Mouse (Mus musculus) midbrain, embryonic 11.5 days (tissue): ENCODE data around the gene Slc4a5. TPM values are rescaled to one million over a fixed set of nuclear protein-coding genes. Genes with fewer than 3 reads are reported as not detected.

Source experiments
- ATAC-seq: fragments of 200-750 bp; cut with Nextera tagmentation; 2 replicates; pipeline ENCODE4 v1.8.0; 2017; ENCODE audit warnings: moderate TSS enrichment, moderate library complexity; ENCODE audit not compliant: low FRiP score
- DNase-seq: peaks from one replicate; pipeline ENCODE4 v3.0.0; 2015; ENCODE audit warnings: low spot score; ENCODE audit errors: missing footprints
- H3K27ac ChIP-seq: fragments of 300-500 bp; sonication (generic); 2 replicates; pipeline ENCODE4 v1.5.1; 2014; ENCODE audit warnings: low read depth, low read length
- H3K27me3 ChIP-seq: fragments of 300-500 bp; sonication (generic); 2 replicates; pipeline ENCODE4 v1.6.1; 2014; ENCODE audit warnings: mild to moderate bottlenecking, low read length, moderate library complexity, mixed read lengths; ENCODE audit not compliant: control insufficient read depth, insufficient read depth
- H3K36me3 ChIP-seq: fragments of 300-500 bp; sonication (generic); 2 replicates; pipeline ENCODE4 v1.6.1; 2014; ENCODE audit warnings: mild to moderate bottlenecking, low read length, moderate library complexity, mixed read lengths; ENCODE audit not compliant: control insufficient read depth, insufficient read depth
- H3K4me1 ChIP-seq: fragments of 300-500 bp; sonication (generic); 2 replicates; pipeline ENCODE4 v1.6.1; 2014; ENCODE audit warnings: low read length; ENCODE audit not compliant: control insufficient read depth, insufficient read depth
- H3K4me2 ChIP-seq: fragments of 300-500 bp; sonication (generic); 2 replicates; pipeline ENCODE4 v1.6.1; 2014; ENCODE audit warnings: mild to moderate bottlenecking, moderate library complexity
- H3K4me3 ChIP-seq: fragments of 300-500 bp; sonication (generic); 2 replicates; pipeline ENCODE4 v1.5.1; 2014; ENCODE audit warnings: low read depth, low read length
- H3K9ac ChIP-seq: fragments of 300-500 bp; sonication (generic); 2 replicates; pipeline ENCODE4 v1.6.1; 2014; ENCODE audit warnings: low read length
- H3K9me3 ChIP-seq: fragments of 300-500 bp; sonication (generic); 2 replicates; pipeline ENCODE4 v1.6.1; 2016; ENCODE audit warnings: low read length; ENCODE audit not compliant: control insufficient read depth
- WGBS: fragments of 180-500 bp; shearing (Covaris S2); extraction: QIAGEN DNeasy Blood & Tissue Kit; methylation state at CpG from one replicate; pipeline ENCODE4 v1.1.7; 2014; 5-methylcytosine and 5-hydroxymethylcytosine counted together
- polyA plus RNA-seq: library from polyadenylated mRNA; unstranded; fragments of >200 nt; fragmentation: Nextera tagmentation; extraction: Ambion mirVana; gene quantifications from 2 replicates; pipeline ENCODE4 v1.2.1, GENCODE M21; 2014

Slc4a5 gene
- 0.52 and 0.68 TPM in 2 replicates for polyA plus RNA-seq

GRCm38 (mm10) chr6:83219814-83220213 is at the start of gene Slc4a5:
Slc4a5 (plus strand) TSS chr6:83219828.
- DNase-seq = peak; percentile 54
- no peaks in the 10 kb centered on the region for H3K36me3 ChIP-seq
- H3K4me3 ChIP-seq = no peak within 1 kb of the TSS
- H3K9ac ChIP-seq = no peak within 1 kb of the TSS
- no peaks in the 10 kb centered on the region for H3K9me3 ChIP-seq
- no peak within 1 kb of the TSS for H3K27ac ChIP-seq
- no peak for ATAC-seq
- 74% methylated on average over 3 of the region's 3 CpGs for WGBS
- no peaks in the 10 kb centered on the region for H3K4me1 ChIP-seq
- H3K4me2 ChIP-seq = no peak within 1 kb of the TSS
- no peaks in the 10 kb centered on the region for H3K27me3 ChIP-seq

GRCm38 (mm10) chr6:83169872-83170271 is 49.8 kb upstream of the Slc4a5 start:
- H3K27me3 ChIP-seq = no peaks in the 10 kb centered on the region
- WGBS = 83% methylated on average over 5 of the region's 5 CpGs
- no peak overlapping the region for H3K4me3 ChIP-seq
- H3K4me1 ChIP-seq = peaks cover 10% of the 10 kb centered on the region
- no peak overlapping the region for H3K9ac ChIP-seq
- no peak overlapping the region for H3K27ac ChIP-seq
- H3K9me3 ChIP-seq = no peaks in the 10 kb centered on the region
- H3K4me2 ChIP-seq = no peak overlapping the region
- no peaks in the 10 kb centered on the region for H3K36me3 ChIP-seq
- DNase-seq (no peak), ATAC-seq (no peak)

- Histone ChIP-seq H3K4me1 (peaks cover 6% of the 10 kb centered on the region), H3K27me3 (no peaks in the 10 kb centered on the region), H3K9me3 (no peaks in the 10 kb centered on the region), H3K36me3 (no peaks in the 10 kb centered on the region), H3K4me2 (no peak overlapping the region), H3K27ac (no peak overlapping the region), H3K9ac (no peak overlapping the region), H3K4me3 (no peak overlapping the region)
- no peak for ATAC-seq
- DNase-seq = no peak
- 82% methylated on average over 5 of the region's 5 CpGs for WGBS
Measured at GRCm38 (mm10) chr6:83171063-83171462, 48.6 kb upstream of the Slc4a5 start.

DNA sequence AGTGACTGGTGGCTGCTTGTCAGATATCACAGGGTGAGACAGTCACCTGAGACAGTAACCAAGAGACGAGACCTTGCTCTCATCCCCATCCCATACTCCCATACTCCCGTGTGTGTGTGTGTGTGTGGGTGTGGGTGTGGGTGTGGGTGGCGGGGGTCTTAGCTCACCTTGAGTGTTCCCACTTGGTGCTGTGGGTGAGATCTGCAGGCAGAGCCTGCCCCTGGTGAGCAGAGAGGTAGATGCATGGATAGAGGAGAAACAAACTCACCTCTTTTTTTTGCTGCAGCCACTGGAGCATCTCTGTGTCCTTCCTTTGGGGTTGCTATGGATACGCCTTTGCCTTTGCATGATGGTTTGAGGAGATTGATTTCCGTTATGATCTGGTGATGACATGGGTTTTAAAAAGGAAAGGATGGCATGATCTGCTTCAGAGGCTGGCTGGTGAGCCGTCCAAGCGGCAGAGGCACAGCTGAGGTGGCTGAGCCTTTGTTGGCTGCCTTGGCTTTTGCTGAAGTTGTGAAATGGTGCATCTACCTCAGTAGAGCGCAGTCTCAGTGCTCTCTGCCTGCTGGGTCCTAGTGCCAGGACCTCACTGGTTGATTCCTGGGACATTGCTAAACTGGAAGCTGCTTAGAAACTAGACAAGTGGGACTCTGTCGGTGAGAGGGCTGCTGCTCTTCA is 47.2 kb upstream of the Slc4a5 start:
- Histone ChIP-seq H3K4me3 (no peak overlapping the region), H3K9ac (no peak overlapping the region), H3K27me3 (no peaks in the 10 kb centered on the region), H3K9me3 (no peaks in the 10 kb centered on the region), H3K4me2 (no peak overlapping the region), H3K27ac (no peak overlapping the region), H3K4me1 (no peaks in the 10 kb centered on the region), H3K36me3 (no peaks in the 10 kb centered on the region)
- DNase-seq (no peak), ATAC-seq (peak; percentile 14; the same call in 1 of the 2 replicates)
- WGBS = 60% methylated on average over 9 of the region's 9 CpGs

- ATAC-seq = no peak
- Histone ChIP-seq H3K9me3 (no peaks in the 10 kb centered on the region), H3K27me3 (no peaks in the 10 kb centered on the region), H3K9ac (no peak overlapping the region), H3K4me3 (no peak overlapping the region), H3K36me3 (no peaks in the 10 kb centered on the region), H3K4me2 (no peak overlapping the region), H3K4me1 (peaks cover 10% of the 10 kb centered on the region), H3K27ac (no peak overlapping the region)
- DNase-seq = no peak
- WGBS = 89% methylated on average over 8 of the region's 8 CpGs
Measured at GRCm38 (mm10) chr6:83175996-83176395, 43.6 kb upstream of the Slc4a5 start.

DNA sequence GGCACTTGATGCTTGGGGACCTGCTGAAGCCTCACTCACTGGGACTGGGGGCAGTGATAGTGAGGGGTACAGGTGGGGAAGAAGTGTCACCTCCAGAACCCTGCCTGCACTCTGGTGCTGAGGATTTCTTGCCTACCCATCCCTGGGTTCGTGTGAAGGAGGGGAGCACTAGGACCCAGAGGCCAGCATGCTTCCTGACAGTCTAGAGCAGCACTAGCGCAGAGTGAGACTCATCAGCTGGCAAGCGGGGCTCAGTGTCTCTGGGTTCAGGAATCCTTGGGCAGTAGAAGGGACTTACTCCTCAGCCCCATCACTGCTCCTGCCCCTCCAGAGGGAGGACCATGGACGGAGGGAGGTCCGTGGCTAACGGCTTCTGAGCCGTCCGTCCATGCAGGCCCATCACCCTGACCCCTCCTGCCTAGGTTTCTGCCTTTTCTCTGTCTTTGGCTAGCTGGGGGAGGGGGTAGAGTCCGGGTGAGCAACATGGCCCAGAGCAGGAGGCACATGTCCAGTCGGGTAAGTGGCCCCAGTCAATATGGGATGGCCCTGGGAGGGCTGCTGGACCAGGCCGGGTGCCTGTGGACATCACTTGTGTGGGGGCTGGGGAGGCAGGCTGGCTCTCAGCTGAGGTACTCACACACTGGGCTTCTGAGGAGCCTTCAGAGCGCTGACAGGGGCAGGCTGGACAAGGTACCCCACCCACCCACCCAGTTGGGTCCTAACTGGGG is 40.1 kb upstream of the Slc4a5 start:
- Histone ChIP-seq H3K27me3 (no peaks in the 10 kb centered on the region), H3K27ac (no peak overlapping the region), H3K4me3 (peak overlapping the region; percentile 27), H3K9ac (peak overlapping the region; percentile 47), H3K4me2 (peak overlapping the region; percentile 42), H3K9me3 (no peaks in the 10 kb centered on the region), H3K4me1 (peaks cover 10% of the 10 kb centered on the region), H3K36me3 (no peaks in the 10 kb centered on the region)
- 8% methylated on average over 12 of the region's 12 CpGs for WGBS
- DNase-seq (peak; percentile 91), ATAC-seq (peak; percentile 80)

DNA sequence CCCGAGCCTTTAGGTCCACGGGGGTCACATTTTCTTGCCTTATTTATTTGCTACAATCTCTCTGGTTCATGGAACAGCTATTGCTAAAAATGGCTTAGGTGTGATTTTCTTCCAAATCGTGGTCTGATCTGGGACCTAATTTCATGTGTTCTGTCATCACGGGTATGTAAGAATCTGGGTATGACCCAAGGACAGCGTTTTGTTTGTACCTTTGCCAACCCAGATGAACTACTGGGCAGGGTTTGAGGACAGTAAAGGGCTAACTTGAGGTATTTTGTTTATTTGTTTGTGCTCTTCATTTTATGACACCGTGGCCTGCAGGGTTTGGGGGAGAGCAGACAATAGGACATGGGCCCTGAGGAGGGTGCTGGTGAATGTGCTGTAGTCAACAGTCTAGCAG is 39.0 kb upstream of the Slc4a5 start:
- Histone ChIP-seq H3K4me1 (peaks cover 13% of the 10 kb centered on the region), H3K9me3 (no peaks in the 10 kb centered on the region), H3K4me3 (no peak overlapping the region), H3K9ac (no peak overlapping the region), H3K27ac (no peak overlapping the region), H3K4me2 (peak overlapping the region; percentile 42; the same call in 1 of the 2 replicates), H3K36me3 (no peaks in the 10 kb centered on the region), H3K27me3 (no peaks in the 10 kb centered on the region)
- DNase-seq (no peak), ATAC-seq (no peak)
- WGBS = 86% methylated on average over 6 of the region's 6 CpGs

DNA sequence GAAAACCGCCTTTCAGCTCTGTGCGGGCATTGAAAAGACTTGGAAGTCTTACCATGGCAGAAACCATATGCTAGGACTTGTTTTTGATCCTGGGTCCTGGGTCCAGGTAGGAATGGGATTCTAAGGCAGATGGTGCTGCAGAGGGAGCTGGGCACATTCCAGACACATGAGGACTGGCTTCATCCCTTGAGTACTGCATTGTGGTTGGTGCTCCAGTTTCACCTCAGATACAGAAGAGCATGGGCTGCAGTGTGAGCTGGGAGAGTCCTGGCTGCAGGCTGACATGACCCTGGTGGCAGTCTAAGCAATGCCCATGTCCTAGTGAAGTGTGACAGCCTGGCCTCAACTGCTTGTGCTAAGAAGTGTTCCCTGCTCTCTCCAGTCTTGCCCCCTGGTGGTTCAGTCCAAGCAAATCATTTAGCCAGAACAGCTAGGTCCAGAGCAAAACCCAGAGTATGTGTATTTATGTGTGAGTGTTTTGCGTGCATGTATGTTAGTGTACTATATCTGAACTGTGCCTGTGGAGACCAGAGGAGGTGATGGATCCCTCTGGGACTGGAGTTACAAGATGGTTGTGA is 34.7 kb upstream of the Slc4a5 start:
- Histone ChIP-seq H3K27me3 (no peaks in the 10 kb centered on the region), H3K4me2 (no peak overlapping the region), H3K36me3 (peaks cover 7% of the 10 kb centered on the region), H3K4me3 (no peak overlapping the region), H3K27ac (no peak overlapping the region), H3K4me1 (peaks cover 18% of the 10 kb centered on the region), H3K9me3 (no peaks in the 10 kb centered on the region), H3K9ac (no peak overlapping the region)
- ATAC-seq (no peak), DNase-seq (no peak)
- 87% methylated on average over 3 of the region's 3 CpGs for WGBS
